Mouse (Mus musculus): ENCODE results near the gene Nbeal2.
A peak's percentile ranks its signal among the peaks of the same experiment; 100 is the strongest.

The Nbeal2 gene

DNA sequence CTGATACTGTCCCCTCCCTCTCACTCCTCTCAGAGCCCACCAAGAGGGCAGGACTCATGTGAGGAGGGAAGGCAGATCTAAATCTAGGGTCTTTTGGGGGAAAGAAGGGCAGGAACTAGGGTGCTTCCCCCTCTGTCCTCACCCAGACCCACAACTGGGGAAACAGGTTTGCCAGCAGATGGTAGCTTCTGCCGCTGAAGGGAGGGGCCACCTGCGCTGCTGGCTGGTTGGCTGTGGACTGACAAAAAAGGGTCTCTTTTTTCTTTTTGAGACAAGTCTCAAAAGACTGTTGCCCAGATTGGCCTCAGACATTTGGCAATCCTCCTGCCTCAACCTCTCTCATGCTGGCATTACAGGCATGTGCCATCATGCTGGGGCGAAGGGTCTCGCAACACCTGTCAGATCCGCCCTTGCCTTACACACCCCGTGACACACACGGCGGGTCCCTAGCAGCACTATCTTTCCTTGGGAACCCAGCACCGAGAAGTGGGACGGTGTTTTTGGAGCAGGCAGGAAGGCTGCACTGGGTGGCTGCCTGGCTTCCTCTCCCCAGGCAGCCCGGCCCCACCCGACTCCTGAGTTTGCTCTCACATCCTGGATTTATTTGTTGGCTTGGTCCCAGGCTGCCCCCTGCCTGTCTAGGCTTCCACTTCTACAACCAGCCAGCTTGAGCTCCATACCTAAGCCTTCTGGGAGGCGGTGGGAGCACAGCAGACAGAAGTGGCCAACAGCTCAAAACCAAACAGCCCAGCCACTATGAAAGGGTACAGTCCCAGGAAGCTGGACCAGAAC, 1.8 kb downstream of the Nbeal2 start:
- DNase-seq (ENCODE audit: low spot score in 2 of 2): no peak

DNA sequence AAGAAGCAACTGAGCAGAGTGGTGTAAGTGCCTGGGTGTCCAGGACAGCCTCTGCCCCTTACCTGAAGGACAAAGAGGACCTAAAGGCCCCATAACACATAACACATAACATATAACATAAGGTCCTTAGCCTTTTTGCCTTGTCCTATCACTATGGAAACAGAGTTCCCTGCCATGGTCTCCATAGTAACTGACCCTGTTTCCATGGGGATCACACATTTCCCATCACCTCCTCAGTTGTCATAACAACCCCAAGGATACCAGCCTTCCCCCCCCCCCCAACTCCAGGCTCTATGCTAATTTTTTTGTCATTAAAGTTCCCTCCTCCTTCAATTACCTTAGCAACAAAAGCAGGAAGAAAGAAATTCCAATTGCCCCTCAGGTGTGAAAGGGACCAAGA, 4.2 kb downstream of the Nbeal2 start:
- no peak for DNase-seq (ENCODE audit: low spot score in 2 of 2)

DNA sequence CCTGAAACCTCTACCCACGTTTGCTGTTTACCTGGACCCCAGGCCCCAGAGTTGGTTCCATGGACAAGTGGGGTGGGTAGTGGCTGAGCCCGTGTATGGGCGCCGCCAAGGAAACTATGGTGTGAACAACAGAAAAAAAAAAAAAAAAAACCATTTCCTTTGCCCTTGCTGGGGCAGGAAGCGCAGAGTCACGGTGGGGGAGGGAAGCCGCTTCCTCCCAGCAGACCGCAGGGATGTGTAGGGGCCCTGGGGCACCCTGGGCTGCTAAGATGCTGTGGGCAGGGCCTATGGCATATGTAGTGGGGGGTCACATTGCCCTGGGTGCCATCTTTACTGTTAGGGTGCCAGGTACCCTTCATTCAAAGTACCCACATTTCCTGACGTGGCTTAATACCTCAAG, 8.7 kb downstream of the Nbeal2 start:
- DNase-seq (ENCODE audit: low spot score in 2 of 2): no peak

DNA sequence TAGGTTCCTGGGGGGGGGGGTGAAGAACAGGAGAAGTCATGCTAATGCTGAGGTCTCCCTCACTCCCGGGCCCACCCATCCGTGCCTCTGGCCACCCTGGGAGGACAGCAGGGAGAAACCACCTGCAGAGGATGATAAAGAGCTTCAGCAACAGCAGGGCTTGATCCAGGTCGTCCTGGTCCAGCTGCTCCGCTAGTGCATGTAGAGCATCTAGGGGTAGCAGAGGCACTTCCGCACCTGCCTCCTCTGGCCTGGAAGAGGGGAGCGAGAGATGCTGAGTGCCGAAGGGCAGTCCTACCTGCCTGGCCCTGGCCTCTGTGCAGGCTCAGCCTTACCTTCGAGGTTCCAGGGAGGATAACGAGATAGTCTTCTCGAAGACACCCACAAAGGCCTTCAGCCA, 9.7 kb downstream of the Nbeal2 start:
- DNase-seq (ENCODE audit: low spot score in 2 of 2): no peak

DNA sequence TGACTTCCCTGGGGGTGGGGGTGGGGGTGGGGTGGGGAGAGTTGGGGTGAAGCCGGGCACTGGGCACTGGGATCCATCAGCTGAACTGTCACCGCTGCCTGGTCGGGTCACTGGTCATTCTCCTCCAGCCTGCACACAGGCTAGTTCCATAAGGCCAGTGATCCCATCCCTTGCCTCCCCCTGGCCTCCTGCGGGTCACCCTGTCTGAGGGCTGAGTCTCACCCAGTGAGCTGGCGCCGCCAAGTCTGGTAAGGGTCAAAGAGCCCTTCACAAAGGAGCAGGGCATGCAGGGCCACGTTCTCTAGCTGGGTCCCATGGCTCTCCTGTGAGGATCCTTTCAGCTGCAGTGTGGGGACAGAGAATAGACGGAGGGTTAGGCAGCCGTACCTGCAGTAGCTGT, 10.2 kb downstream of the Nbeal2 start:
- DNase-seq (ENCODE audit: low spot score in 2 of 2): no peak

DNA sequence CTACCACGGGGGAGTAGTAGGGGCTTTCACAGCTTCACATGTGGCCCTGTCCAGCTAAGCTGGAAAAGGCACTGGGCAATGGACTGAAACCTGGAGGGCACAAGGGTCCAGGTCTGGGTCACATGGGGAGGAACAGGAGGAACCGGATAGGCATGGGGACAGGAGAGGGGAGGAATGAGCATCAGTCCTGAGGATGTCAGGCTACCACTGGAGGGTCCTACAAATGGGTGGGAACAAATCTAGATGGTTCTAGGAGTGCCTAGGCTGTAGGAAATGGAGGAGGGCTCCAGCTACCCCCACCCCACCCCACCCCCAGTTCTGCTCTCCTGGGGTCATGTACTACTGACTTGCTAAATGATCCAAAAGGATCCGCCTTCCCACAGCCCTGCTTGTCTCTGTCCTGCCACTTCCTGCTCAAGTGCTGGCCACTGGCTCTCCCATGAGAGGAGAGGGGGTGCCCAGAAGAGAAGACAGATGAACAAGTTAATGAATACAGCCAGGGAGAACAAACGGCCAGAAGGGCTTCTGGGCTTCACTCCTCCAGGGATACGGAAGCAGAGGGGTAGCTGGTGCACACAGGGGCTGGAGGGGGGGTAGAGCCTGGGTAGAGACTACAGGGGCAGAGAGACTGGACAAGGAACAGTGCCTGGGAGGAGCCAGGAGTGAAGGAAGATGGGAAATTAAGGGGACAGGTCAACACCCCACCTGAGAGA, 11.0 kb downstream of the Nbeal2 start:
- DNase-seq (ENCODE audit: low spot score in 2 of 2): no peak

DNA sequence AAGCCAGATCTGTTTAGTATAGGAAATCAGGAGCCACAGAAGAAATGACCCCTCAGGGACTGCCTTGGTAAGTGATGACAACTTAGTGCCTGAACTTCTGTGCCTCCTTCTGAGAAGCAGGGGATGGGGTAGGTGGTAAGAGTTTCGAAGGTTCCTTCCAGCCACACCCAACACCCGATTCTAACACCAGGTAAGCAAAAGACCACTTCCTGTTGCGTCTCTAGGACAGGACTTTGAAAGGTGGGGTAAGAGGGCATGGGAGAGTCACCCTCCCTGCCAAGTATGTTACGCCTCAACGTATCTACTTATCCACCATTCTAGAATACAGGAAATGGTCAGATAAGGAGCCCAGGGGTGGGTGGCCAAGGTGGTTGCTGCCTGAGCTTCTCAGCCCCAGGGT, 13.0 kb downstream of the Nbeal2 start:
- DNase-seq (ENCODE audit: low spot score in 2 of 2): no peak

DNA sequence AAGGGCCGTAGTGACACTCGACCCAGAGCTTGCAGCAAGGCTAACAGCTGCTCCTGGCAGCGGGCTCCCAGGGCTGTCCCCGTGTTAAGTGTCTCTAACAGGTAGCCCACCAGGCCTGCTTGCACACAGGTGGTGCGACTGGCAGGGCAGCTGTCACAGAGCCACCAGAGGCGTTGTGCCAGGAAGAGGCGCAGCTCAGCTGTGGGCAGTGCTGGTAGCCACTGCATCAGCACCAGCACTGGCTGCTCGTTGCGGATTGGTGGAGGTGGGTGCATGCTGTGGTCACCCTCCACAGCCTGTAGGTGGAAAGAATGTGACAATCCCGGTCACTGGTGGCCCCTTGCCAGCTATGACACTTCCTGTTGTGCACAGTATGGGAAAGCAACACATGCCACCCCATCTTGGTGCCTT, 15.3 kb downstream of the Nbeal2 start:
- no peak for DNase-seq (ENCODE audit: low spot score in 2 of 2)

DNA sequence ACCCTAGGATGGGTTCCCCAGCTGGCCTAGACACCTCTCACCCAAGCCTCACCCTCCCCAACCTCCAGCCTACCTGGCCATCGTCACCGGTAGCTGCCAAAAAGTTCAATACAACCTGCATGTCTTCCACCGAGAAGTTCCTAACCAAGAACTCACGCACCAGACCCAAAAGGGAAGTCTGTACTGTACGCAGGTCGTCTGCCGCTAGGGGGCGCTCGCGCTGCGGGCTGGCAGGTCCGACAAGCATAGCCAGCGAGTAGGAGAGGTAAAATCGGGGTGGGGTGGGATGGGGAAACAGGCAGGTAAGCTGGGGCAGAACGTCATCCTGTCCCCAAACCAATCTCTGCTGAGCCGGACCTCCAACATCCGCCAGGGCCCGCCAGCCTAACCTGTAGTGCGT, 18.7 kb downstream of the Nbeal2 start:
- peak; percentile 86 to 87 for DNase-seq (ENCODE audit: low spot score in 2 of 2)

DNA sequence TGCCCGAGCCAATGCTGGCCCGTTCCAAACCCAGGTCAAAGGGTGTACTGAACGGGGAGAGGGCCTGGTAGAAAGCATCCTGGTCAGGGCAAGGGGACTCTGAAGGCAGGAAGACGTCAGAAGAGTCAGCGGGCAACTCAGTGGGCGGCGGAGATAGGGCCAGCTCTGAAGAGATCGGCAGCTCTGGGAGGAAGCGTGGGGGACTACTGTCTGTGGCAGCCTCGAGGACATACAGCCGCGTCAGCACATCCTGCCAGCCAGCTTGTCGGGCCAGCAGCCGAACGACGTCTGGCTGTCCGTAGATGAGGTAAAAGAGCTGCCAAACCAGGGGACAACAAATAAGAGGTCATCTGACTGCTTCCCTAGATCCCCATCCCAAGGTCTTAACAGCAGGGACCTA, 20.1 kb downstream of the Nbeal2 start:
- no peak for DNase-seq (ENCODE audit: low spot score in 2 of 2)

DNA sequence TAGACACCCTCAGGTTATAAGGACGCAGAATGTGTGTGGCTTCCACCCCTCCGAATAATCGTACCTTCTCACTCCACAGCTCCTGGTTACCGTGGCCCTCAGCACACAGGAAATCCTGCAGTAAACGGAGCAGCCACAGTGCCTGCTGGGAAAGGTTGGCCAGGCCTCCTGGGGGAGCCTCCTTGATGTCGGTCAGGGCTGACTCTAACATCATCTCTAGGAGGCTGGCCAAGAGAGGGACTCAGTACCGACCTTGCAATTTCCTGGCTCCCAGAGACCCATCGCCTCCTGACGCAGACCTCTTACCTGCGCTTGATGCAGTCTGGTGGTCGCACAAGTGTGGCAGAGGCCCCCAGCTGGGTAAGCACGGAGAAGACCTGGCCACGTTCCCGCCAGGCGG, 21.3 kb downstream of the Nbeal2 start:
- no peak for DNase-seq (ENCODE audit: low spot score in 2 of 2)

DNA sequence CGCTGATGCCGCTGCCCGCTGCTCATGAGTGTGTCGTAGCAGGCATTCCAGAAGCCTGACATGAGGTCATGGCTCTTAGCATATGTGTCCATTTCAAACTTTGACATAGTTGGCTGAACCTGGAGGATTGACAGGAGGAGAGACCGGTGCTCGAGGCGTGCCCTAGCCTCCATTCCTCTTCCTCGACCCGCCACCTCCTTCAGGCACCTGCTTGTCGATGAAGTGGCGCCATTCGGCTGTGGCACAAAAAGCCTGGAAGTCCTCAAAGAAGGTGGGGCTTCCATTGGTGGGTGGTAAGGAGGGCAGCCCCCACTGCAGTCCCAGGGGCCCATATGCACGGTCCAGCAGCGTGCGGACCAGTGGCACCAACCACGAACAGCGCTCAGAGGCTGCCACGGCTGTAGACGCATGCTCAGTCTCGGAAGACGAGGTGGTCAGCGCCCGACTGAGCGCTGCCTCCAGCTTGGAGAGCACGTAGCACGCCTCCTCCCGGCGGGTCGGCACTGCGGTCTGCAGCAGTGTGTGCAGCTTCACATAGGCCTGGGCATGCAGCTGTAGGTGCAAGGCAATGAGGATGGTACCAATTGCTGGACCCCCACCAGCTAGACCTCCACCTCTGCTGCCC, 22.2 kb downstream of the Nbeal2 start:
- DNase-seq (ENCODE audit: low spot score in 2 of 2): no peak

DNA sequence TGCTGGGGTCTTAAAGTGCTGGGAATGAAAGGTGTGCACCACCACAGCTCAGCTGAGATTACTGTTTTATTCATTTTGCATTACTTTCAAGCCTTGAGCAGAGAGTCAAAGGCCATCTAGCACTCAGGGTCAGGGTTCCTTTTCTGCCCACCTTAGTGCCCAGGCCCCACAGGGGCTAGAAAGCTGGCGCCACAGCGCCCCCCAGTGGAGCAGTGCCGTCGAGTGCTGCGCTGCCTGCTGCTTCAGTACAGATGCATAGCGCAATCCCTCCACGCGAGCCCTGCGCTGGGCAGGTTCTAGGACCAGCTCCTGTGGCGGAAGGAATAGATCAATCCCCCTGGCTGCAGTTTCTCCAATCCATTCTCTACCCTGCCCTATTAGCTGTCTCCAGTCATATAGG, 22.8 kb downstream of the Nbeal2 start:
- no peak for DNase-seq (ENCODE audit: low spot score in 2 of 2)

DNA sequence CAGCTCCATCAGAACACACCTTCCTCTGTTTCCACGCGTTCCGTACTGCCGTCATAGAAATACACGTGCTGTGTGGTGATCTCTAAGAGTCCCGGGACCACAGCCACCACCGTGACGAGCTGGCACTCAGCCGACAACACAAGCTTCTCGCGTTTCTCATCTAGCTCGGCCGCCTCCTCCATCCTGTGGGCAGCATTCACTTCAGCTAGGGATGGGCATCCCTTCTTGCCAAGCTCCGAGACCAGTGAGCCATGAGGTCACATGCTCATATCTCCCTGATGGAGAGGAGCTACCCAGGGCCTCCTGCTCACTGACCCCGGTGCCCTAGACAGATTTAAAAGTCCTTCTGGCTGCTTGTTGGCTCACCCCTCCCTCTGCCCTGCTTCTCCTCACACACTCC, 23.8 kb downstream of the Nbeal2 start:
- no peak for DNase-seq (ENCODE audit: low spot score in 2 of 2)

DNA sequence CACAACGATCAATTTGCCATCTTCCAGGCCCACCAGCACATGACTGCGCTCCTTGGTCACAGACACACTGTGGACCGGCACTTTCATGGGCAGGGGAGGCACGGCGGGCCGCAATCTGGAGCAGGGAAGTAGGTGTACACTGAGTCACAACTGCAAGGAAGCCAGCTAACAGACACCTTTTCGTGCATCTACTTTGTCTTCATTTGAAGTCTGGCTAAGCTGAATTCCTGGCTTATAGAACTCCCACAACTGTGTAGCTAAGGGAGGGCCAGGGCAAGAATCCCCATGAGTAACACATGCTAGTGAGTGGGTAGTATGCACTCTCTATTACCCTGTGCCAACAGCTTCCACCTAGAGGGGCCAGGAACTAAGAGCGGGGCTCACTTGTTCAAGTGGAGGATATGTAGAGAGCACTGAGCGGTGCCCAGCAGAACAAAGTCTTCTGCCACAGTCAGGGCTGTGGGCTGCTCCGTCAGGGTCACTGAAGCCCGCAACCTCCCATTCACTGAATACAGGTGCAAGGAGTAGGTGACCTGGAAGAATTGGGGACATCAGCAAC, 28.5 kb downstream of the Nbeal2 start:
- DNase-seq (ENCODE audit: low spot score in 2 of 2): no peak

DNA sequence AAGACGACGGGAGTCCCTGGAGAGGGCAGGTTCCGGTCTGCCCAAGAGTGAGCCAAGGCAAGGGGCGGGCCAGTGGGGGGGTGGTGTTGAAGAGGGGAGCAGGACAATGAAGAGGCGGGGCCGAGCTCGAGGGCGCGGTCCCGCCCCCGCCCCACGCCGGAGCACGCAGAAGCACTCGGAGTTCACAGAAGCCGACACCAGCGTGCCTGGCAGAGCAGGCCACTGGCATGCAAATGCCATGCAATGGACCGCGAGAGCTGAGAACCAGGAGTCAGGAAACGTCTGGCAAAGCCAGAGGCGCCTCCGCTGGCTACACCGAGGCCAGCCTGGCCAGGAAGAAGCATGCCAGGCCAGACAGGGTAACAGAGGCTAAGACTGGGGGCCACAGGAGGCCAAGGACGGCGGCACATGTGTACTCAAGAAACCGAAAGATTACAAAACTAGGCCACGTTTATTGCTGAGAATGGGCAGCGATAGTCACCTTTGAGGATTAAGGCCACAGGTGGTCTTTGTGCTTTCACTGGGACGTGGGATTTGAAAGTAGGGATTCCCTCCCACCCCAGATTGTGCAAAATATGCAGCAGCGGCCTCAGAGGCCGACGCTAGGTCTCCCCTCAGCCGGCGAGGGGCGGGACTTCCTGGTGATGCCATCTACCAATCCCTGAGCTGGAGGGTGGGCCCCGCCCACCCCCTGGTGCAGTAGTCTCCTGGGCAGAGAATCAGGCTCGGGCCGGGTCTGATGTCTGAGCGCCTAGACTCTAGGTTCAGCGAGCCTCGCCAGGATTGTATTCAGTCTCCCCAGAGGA, 29.4 kb downstream of the Nbeal2 start, which contains the start of gene Nradd:
TSS of gene Nradd (minus strand) at position 92 of the 806 bp plus-strand sequence.
- peak; percentile 62 to 69 for DNase-seq (ENCODE audit: low spot score in 2 of 2)

DNA sequence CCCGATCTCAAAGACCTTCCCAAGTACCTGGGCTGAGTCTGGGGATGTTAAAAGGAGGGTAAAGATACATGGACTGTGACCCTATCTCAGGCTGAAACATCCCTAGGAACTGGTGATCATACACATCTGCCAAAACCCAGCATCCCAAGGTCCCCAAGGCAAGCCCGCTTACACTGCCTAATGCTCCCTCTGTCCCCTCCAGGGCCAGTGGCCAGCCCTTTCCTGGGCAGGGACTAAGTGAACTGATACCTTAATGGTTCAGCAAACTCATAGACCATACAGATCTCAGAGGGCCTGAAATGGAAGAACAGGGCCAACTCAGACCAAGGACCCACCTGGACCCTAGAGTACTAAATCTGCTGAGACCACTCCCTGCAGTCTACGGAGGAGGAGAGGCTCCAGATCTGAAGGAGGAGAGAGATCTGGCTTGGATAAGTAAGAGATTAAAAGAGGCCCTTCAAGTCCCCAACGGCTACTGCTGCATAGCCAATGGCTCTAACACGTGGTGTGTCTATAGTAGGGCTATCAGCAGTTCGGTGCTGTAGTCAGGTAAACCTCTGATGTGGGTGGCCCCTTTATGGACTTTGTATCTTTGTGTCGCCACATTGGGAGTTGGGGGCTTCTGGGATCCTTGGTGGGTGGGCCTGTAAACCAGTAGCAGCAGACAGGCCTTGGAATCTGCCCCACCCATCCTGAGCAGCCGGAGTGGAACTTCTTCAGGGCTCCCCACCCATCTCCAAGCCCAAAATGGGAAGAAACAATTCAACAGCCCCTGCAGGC, 30.4 kb downstream of the Nbeal2 start:
- DNase-seq (ENCODE audit: low spot score in 2 of 2): no peak

DNA sequence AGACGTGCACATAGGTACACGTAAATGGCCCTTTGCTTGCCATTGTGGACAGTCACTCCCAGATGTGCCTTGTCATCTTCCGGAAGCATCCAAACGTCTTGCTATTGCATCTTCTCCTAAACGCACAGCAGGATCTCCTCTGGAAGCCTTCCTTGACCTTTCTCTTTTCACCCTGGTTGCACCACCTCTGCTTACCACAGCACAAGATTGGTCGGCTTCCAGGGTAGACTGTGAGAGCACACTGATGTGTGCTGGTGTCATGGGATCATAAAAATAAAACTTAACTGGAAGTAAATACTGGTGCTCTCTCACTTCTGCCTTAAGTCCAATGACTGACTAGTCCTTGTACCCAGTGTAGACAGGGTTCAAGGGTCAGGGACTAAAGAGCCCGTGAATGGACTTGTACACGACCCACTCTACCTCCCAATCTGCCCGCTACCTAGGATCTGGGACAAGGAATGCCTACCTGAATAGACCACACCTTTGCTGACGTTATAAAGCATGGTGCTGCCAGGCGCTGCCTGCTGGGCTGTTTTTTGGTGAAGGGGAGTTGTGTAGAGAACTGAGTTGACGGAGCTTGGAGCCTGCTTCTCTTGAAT, 31.2 kb downstream of the Nbeal2 start:
- DNase-seq (ENCODE audit: low spot score in 2 of 2): no peak

DNA sequence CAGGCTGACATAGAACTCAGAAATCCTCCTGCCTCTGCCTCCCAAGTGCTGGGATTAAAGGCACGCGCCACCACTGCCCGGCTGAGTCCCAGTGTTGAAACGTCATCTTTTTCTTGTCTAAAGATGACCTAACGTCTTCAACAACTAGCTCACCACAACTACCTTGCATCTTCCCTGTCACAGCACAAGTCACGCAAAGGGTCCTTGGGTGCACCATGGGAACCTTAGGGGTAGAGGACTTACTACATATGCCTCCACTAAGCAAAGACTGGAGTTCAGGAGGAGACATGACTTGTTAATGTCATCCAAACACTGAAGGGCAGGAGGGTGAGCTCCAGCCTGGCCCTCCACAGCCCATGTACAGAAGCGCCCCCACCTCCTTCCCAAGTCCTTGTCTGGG, 33.3 kb downstream of the Nbeal2 start:
- no peak for DNase-seq (ENCODE audit: low spot score in 2 of 2)

DNA sequence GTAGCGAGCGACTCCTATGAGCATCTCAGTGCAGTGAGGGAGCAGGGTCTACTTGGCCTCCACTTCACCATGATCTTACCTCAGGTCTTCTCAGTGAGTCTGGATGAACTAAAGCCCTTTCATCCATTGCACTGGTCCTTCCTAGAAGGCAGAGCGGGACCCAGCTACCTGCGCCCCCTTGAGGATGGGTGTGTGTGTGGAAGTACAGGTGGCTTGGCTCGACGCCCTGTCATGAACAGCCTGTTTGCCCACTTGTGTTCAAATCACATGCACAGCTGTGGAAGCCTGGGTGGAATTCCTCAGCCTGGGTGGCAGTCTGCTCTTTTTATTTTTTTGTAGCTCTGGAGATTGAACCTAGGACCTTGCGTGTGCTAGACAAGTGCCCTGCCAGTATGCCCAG, 33.8 kb downstream of the Nbeal2 start:
- no peak for DNase-seq (ENCODE audit: low spot score in 2 of 2)

DNA sequence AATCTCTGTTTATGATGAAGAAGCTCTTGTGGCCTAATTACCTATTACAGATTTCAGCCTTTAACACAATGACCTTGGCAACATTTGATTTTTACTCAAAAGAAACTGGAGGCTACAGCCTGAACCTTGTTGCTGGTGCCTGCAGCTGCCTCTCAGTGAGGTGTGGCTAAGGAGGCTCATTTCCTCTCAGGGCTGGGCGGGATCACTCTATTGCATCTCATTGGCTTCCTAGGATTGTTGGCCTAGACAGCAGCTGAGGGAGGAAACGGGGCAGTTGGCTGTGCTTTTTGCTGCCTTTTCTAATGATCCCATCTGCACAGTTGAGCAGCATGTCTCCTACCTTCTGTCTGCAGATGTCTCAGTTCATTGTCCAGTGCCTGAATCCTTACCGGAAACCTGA, 36.9 kb downstream of the Nbeal2 start:
- DNase-seq (ENCODE audit: low spot score in 2 of 2): no peak

All from frontal cortex, postnatal 25 days (tissue).